Mouse (Mus musculus) forebrain, embryonic 10.5 days (tissue): Measurements from ENCODE around the gene Dcaf17. TPM values are rescaled to one million over a fixed set of nuclear protein-coding genes. Genes with fewer than 3 reads are reported as not detected.
A peak's percentile ranks its signal among the peaks of the same experiment; 100 is the strongest.

ENCODE experiments used
- DNase-seq: peaks from one replicate; pipeline ENCODE4 v3.0.0-alpha.2; 2017; ENCODE audit warnings: low spot score; ENCODE audit errors: extremely low spot score
- H3K27ac ChIP-seq: fragments of 300-500 bp; sonication (generic); 2 replicates; pipeline ENCODE4 v1.5.1; 2016; ENCODE audit warnings: mild to moderate bottlenecking
- H3K27me3 ChIP-seq: fragments of 300-500 bp; sonication (generic); 2 replicates; pipeline ENCODE4 v1.6.1; 2016; ENCODE audit warnings: mild to moderate bottlenecking; ENCODE audit not compliant: poor library complexity, severe bottlenecking
- H3K36me3 ChIP-seq: fragments of 300-500 bp; sonication (generic); replicated peaks from 2 replicates; pipeline ENCODE4 v1.6.1; 2016; ENCODE audit warnings: mild to moderate bottlenecking, moderate library complexity
- H3K4me1 ChIP-seq: fragments of 300-500 bp; sonication (generic); 2 replicates; pipeline ENCODE4 v1.6.1; 2016
- H3K4me3 ChIP-seq: fragments of 300-500 bp; sonication (generic); 2 replicates; pipeline ENCODE4 v1.5.1; 2016; ENCODE audit warnings: mild to moderate bottlenecking, moderate library complexity
- H3K9me3 ChIP-seq: fragments of 300-500 bp; sonication (generic); 2 replicates; pipeline ENCODE4 v1.6.1; 2016; ENCODE audit warnings: mild to moderate bottlenecking, moderate library complexity
- WGBS: fragments of 180-500 bp; shearing (Covaris S2); methylation state at CpG from one replicate; pipeline ENCODE4 v1.1.7; 2016; 5-methylcytosine and 5-hydroxymethylcytosine counted together
- polyA plus RNA-seq: library from polyadenylated mRNA; unstranded; fragments of >200 nt; fragmentation: Nextera tagmentation; extraction: Ambion mirVana; gene quantifications from 2 replicates; pipeline ENCODE4 v1.2.1, GENCODE M21; 2016

Gene Dcaf17
- 38.4 and 41.6 TPM in 2 replicates for polyA plus RNA-seq

GRCm38 (mm10) chr2:71055300-71056114 is at the start of gene Dcaf17, which contains the start of gene Mettl8:
Gene Dcaf17, plus strand, starts transcription at chr2:71055328.
Gene Mettl8, minus strand, starts transcription at chr2:71055583.
- DNase-seq, result peak; percentile 92
- Histone ChIP-seq H3K36me3 (peaks cover 19% of the 10 kb centered on the region), H3K4me1 (peaks cover 15% of the 10 kb centered on the region), H3K9me3 (no peaks in the 10 kb centered on the region), H3K27me3 (no peaks in the 10 kb centered on the region), H3K27ac (peak within 1 kb of the TSS; percentile 93), H3K4me3 (peak within 1 kb of the TSS; percentile 73)
- under 1% methylated on average over 55 of the region's 57 CpGs for WGBS

- H3K27me3 ChIP-seq, result no peaks in the 10 kb centered on the region
- H3K36me3 ChIP-seq, result 0 out of 2 replicates have a peak, but pooled peaks cover 5% of the 10 kb centered on the region
- H3K27ac ChIP-seq, result no peak overlapping the region
- no peaks in the 10 kb centered on the region for H3K4me1 ChIP-seq
- H3K4me3 ChIP-seq, result no peak overlapping the region
- no peak for DNase-seq
- 96% methylated on average over 1 of the region's 1 CpGs for WGBS
- H3K9me3 ChIP-seq, result no peaks in the 10 kb centered on the region
Measured at GRCm38 (mm10) chr2:71011816-71012215, 43.3 kb upstream of the Dcaf17 start.

- H3K4me1 ChIP-seq, result no peaks in the 10 kb centered on the region
- no peaks in the 10 kb centered on the region for H3K27me3 ChIP-seq
- DNase-seq, result no peak
- H3K36me3 ChIP-seq, result 0 out of 2 replicates have a peak, but pooled peaks cover 5% of the 10 kb centered on the region
- WGBS, result 96% methylated on average over 7 of the region's 7 CpGs
- H3K9me3 ChIP-seq, result no peaks in the 10 kb centered on the region
- H3K27ac ChIP-seq, result no peak overlapping the region
- H3K4me3 ChIP-seq, result no peak overlapping the region
Measured at GRCm38 (mm10) chr2:71013521-71013920, 41.6 kb upstream of the Dcaf17 start.

GRCm38 (mm10) chr2:71019277-71019676 is 35.9 kb upstream of the Dcaf17 start:
- peak overlapping the region; percentile 60; the same call in 1 of the 2 replicates for H3K27ac ChIP-seq
- no peak for DNase-seq
- no peak overlapping the region for H3K4me3 ChIP-seq
- WGBS, result 71% methylated on average over 9 of the region's 9 CpGs
- no peaks in the 10 kb centered on the region for H3K27me3 ChIP-seq
- H3K4me1 ChIP-seq, result peaks cover 23% of the 10 kb centered on the region
- H3K9me3 ChIP-seq, result no peaks in the 10 kb centered on the region
- H3K36me3 ChIP-seq, result 0 out of 2 replicates have a peak, but pooled peaks cover 2% of the 10 kb centered on the region

GRCm38 (mm10) chr2:71019704-71020375 is 35.3 kb upstream of the Dcaf17 start:
- no peak for DNase-seq
- Histone ChIP-seq H3K4me3 (no peak overlapping the region), H3K9me3 (no peaks in the 10 kb centered on the region), H3K4me1 (peaks cover 23% of the 10 kb centered on the region), H3K36me3 (0 out of 2 replicates have a peak, but pooled peaks cover 2% of the 10 kb centered on the region), H3K27me3 (no peaks in the 10 kb centered on the region), H3K27ac (peak overlapping the region; percentile 58; the same call in 1 of the 2 replicates)
- 63% methylated on average over 8 of the region's 8 CpGs for WGBS

- Histone ChIP-seq H3K4me3 (no peak overlapping the region), H3K27ac (no peak overlapping the region), H3K9me3 (no peaks in the 10 kb centered on the region), H3K36me3 (0 out of 2 replicates have a peak, but pooled peaks cover 2% of the 10 kb centered on the region), H3K4me1 (peaks cover 26% of the 10 kb centered on the region), H3K27me3 (no peaks in the 10 kb centered on the region)
- no peak for DNase-seq
- 90% methylated on average over 8 of the region's 8 CpGs for WGBS
Measured at GRCm38 (mm10) chr2:71020674-71021073, 34.5 kb upstream of the Dcaf17 start.

GRCm38 (mm10) chr2:71022991-71023390 is 32.1 kb upstream of the Dcaf17 start:
- peaks cover 39% of the 10 kb centered on the region for H3K4me1 ChIP-seq
- no peaks in the 10 kb centered on the region for H3K27me3 ChIP-seq
- 89% methylated on average over 6 of the region's 6 CpGs for WGBS

GRCm38 (mm10) chr2:71023986-71024385 is 31.1 kb upstream of the Dcaf17 start:
- no peaks in the 10 kb centered on the region for H3K36me3 ChIP-seq
- no peak overlapping the region for H3K27ac ChIP-seq
- no peak overlapping the region for H3K4me3 ChIP-seq
- no peaks in the 10 kb centered on the region for H3K27me3 ChIP-seq
- 93% methylated on average over 6 of the region's 6 CpGs for WGBS
- peaks cover 38% of the 10 kb centered on the region for H3K4me1 ChIP-seq
- H3K9me3 ChIP-seq, result no peaks in the 10 kb centered on the region
- no peak for DNase-seq

More at GRCm38 (mm10) chr2:71022991-71023390, 32.1 kb upstream of the Dcaf17 start:
- Histone ChIP-seq H3K27ac (no peak overlapping the region), H3K9me3 (no peaks in the 10 kb centered on the region), H3K4me3 (no peak overlapping the region), H3K36me3 (no peaks in the 10 kb centered on the region)
- DNase-seq, result no peak

- no peaks in the 10 kb centered on the region for H3K27me3 ChIP-seq
- no peak overlapping the region for H3K27ac ChIP-seq
- no peak overlapping the region for H3K4me3 ChIP-seq
- H3K9me3 ChIP-seq, result no peaks in the 10 kb centered on the region
- H3K36me3 ChIP-seq, result no peaks in the 10 kb centered on the region
- H3K4me1 ChIP-seq, result peaks cover 27% of the 10 kb centered on the region
- DNase-seq, result no peak
- WGBS, result 61% methylated on average over 12 of the region's 12 CpGs
Measured at GRCm38 (mm10) chr2:71025576-71026315, 29.4 kb upstream of the Dcaf17 start.

GRCm38 (mm10) chr2:71026787-71027186 is 28.3 kb upstream of the Dcaf17 start:
- 29% methylated on average over 5 of the region's 5 CpGs for WGBS
- no peak overlapping the region for H3K4me3 ChIP-seq
- H3K36me3 ChIP-seq, result no peaks in the 10 kb centered on the region
- H3K27ac ChIP-seq, result peak overlapping the region; percentile 9; the same call in 1 of the 2 replicates
- H3K4me1 ChIP-seq, result peaks cover 23% of the 10 kb centered on the region
- no peaks in the 10 kb centered on the region for H3K27me3 ChIP-seq
- DNase-seq, result peak; percentile 28
- H3K9me3 ChIP-seq, result no peaks in the 10 kb centered on the region

- peaks cover 23% of the 10 kb centered on the region for H3K4me1 ChIP-seq
- no peak overlapping the region for H3K4me3 ChIP-seq
- no peaks in the 10 kb centered on the region for H3K27me3 ChIP-seq
- 97% methylated on average over 9 of the region's 9 CpGs for WGBS
- no peak for DNase-seq
- H3K27ac ChIP-seq, result no peak overlapping the region
- H3K36me3 ChIP-seq, result no peaks in the 10 kb centered on the region
- H3K9me3 ChIP-seq, result no peaks in the 10 kb centered on the region
Measured at GRCm38 (mm10) chr2:71027631-71028030, 27.5 kb upstream of the Dcaf17 start.

- peaks cover 27% of the 10 kb centered on the region for H3K4me1 ChIP-seq
- no peaks in the 10 kb centered on the region for H3K9me3 ChIP-seq
- H3K36me3 ChIP-seq, result no peaks in the 10 kb centered on the region
- 85% methylated on average over 2 of the region's 2 CpGs for WGBS
- no peak overlapping the region for H3K4me3 ChIP-seq
- no peaks in the 10 kb centered on the region for H3K27me3 ChIP-seq
- no peak for DNase-seq
- no peak overlapping the region for H3K27ac ChIP-seq
Measured at GRCm38 (mm10) chr2:71030663-71031062, 24.5 kb upstream of the Dcaf17 start.
